Mouse (Mus musculus) brain, adult 2 months (tissue): ENCODE results near the gene Numbl.

ENCODE experiments used
- DNase-seq: peaks from one replicate; pipeline ENCODE4 v3.0.0; 2011; ENCODE audit warnings: low read depth, low spot score

The Numbl gene

DNA sequence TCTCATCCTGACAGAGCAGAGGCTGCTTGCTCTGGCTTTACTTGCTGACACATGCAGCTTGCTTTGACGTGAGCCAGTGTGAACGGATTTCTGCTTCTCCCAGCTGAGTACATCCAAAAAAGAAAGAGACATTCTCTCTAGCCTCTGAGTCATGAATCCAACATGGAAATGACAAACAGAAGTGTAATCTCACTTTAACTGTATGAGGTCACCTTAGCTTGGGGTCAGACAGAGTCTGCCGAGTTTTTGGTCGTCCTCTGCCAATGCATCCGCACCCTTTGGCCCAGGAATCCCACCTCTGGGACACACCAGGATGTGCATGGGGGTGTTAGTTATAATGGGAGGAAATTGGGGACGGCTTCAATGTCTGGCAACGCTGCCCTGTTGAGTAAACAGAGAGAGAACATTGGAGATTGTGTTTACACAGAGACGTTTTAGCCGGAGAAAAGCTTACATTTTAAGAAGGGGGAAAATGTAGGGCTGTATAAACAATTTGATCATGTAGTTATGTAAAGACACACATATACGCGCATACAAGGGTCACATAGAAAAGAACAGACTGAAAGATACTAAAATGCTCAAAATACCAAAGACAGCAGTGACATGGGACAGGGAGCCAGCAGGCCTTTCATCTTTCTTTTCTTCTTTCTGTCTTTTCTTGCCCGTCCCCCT lies 33.7 kb downstream of the Numbl start:
- peak; percentile 79 for DNase-seq

DNA sequence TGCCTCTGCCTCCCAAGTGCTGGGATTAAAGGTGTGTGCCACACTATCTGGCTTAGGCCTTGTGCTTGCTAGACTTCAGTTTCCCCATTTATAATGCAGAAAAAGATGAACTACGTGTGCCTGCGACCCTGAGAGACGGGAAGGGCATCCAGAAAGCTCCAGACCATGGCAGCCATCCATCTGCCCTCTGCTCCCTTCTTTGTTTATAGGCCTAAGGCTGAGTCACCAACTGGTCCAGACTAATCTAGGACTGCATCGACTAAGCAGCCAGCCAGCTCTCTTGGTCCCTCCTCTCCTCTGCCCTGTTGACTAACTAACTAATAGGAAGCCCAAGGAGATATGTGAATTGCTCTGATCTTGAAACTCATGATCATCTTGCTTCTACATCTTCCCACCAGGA lies 37.7 kb downstream of the Numbl start:
- no peak for DNase-seq

DNA sequence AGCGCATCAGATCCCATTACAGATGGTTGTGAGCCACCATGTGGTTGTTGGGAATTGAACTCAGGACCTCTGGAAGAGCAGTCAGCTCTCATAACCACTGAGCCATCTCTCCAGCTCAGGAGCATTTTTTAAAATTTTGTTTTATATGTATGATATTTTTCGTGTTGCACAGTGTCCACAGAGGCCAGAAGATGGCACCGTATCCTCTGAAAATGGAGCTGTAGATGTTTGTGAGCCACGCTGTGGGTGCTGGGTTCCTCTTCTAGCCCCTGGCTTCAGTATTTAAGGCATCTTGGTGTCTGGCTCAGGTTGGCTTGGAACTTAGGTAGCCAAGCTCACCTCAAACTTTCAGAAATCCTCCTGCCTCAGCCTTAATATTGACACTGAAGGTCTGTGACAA lies 38.3 kb downstream of the Numbl start:
- no peak for DNase-seq

DNA sequence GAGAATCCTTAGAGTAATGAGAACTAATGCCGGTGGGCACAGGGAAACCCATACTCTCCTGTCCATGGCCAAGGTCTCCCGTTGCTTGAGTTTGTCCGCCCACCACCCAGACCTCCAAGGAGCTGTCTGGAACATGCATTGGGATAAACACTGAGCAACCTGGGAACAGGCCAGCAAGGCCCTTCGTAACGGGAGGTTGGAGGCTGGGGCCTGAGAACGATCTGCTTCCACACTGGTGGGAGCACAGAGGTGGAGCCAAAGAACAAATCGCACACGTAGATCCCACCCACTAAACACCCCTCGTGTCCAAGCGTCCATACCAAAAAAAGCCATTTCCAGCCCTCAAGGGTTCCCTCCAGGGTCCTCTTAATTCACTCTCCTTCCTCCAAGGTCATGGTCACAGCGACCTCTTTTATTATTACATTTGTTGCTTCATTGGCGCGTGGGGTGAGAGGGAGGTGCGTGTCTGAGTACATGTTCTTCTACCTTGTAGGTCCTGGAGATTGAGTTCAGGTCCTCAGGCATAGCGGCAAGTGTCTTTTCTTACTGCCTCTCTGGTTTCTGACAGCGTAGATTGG lies 39.9 kb downstream of the Numbl start:
- no peak for DNase-seq

DNA sequence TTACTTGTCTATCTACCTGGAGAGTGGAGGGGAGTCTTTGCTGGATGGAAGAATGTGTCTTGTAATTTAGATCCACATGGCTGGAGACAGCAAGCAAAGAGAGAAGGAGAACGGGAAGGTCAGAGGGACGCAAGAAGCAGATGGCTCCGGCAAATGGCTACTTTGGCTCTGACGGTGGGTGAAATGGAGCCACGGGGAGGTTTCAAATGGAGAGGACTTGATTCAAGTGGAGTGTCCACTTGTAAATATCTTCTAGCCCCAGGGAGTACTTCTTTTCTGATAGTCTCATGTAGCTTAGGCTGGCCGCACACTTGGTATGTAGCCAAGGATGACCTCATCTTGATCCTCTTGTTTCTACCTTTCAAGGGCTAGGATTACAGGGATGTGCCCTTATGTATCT lies 40.6 kb downstream of the Numbl start:
- DNase-seq = peak; percentile 57

DNA sequence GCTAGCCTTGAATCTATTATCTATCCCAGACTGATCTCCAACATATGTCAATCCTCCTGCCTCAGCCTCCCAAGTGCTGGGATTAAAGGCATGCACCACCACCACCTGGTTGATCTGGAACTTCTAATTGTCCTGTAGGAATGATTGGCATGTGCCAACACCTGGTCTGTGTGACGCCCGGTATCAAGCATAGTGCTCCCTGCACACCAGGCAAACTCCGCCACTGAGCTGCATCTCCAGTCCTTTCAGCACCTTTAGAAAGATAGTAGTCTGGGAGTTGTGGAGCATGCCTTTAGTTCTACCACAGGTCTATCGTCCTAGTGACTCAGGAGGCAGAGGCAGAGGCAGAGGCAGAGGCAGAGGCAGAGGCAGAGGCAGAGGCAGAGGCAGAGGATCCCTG lies 42.1 kb downstream of the Numbl start:
- DNase-seq = no peak

DNA sequence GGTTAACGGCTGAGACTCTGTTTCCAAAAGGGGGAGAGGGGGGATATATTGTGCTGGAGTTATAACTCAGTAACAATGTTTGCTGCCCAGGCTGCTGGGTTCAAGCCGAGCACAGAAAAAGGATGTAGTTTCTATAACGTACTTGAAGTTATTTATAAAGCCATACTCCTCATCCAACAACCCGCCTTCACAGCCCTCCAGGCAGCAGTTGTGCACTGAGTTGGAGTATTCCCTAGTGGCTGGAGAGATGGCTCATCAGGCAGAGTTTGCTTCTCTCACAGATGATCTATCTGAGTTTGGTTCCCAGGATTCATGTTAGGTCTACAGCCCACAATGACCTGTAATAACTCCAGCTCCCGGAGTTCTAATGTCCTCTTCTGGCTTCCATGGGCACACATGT lies 42.6 kb downstream of the Numbl start:
- peak; percentile 65 for DNase-seq

DNA sequence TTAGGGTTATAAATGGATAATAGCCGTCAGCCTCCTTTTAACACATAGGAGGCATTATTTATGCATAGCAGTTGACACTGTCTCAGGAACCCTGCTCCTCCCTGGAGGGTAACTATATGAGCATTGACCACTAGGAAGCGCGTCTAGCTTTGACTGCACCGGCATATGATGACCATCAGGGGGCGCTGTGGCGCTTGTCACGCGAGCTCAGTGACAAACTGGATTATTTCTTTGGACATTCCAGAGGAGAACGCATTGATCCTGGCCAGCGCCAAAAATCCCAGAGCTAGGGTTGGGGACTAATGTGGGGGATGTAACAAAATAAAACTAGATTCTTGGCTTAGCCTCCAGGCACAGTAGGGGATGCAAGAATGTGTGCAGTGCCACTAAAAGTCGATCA lies 43.9 kb downstream of the Numbl start:
- DNase-seq = peak; percentile 80

DNA sequence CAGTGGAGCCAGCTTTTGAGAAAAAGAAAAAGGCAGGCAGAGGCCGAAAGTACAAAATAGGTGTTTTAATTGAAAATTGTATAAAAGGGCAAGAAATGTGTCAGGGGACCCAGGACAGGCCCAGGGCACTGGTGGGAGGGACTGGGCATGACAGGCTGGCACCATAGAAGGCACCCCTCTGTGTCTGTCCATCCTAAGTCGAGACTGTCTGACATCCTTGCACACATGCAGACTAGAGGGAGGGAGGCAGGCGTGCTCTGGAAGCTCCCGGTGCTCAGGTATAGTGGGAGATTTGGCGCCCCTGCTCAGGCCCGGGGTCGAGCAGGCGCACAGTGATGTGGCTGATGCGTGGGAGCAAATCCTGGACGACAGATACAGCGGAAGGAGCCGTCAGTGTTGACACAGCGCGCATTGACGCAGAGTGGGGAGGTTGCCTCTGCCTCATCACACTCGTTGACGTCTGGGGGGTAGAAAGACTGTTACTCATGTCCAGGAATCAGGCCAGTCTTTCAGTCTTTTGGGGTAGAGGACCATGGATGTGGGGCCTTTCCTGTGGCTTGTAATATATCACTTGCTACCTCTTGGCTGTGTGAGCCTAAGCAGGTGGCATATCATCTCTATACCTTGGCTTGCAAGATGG lies 47.0 kb downstream of the Numbl start:
- DNase-seq = no peak

DNA sequence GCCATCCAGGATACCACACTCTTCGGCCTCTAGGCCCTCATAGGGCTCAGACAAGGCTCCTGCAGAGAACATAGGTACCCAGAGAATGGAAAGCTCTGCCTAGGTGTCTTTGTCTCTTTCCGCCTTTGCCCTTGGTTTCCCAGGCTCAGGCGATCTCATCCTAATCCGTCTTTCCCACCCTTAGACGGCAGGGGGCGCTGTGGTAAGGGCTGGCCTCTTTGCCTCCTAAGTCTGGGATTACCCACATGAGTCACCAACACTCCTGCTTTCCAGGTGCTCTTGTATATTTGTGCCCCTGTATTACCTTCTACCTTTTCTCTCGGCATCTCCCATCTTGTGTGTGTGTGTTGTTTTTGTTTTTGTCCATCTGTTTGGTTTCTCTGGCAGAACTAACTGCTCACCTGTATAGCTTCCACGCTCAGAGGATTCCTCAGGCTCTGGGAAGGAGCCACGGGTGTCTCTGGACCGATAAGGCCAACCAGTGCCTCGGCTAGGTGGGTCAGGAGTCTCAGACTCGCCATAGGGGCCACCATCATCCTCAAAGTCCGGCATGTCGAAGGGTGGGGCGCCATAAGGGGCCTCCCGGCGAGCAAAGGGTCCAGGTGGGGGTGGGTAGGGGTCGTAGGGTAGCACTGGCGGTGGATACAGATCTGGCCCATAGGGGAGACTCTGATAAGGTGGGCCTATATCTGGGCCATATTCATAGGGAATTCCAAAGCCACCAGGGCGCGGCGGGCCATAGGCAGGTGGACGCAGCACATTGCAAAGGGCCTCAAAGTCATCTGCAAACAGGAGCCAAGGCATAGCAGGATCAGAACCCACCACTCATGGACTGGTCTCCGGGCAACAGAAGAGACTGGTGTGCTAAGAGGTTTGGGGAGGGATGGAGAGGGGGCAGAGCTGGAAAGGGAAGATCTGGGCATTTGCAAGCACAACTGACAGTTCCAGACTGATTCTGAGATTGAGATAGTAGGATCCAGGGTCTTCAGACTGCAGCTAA lies 48.2 kb downstream of the Numbl start:
- DNase-seq = peak; percentile 55

DNA sequence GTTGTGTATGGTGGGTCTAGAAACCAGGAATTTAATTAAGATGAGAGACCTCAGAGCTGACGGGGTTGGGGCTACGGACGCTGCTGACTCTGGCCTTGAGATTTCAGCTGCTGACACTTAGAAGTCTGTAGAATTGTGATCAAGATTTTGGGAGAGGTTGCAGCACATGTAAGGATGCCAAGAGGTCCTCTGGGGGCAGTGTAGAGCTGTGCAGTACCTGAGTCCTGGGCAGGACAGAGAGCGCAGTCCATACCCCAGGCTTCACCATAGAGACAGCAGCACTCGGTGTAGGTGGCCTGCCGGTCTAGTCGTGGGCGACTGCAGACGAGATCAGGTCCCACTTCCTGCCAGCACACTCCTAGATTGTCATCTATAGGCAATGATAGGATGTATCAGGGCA lies 49.3 kb downstream of the Numbl start:
- DNase-seq = peak; percentile 38

DNA sequence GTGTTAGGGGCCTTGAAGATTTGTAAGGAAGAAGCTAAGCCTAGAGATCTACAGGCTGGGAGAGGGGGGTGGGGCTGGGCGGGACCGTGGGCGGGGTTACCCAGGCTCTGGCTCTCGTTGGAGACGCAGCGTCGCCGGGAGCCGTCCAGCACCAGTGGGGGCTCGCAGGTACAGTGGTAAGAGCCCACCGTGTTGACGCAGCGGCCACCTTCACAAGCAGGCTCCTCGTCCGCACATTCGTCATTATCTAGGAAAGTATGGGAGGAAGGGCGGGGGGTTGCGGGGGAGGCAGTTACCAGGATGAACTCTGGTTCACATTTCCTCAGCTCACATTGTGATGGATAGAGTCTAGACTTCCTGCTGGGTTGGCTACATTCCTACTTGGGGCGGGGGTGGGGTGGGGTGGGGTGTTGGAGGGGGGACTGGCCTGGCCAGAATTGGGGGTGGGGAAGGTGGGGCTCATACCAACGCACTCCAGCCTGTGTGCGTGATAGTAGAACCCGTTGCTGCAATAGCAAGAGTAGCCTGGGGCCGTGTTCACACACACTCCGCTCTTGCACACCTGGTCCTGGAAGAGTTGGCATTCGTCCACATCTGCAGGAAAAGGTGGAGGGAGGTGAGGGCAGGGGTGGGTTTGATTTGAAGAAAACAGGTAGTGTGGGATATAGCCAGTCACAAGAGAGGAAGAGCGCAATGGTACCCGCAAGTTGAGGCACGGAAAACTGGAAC lies 50.8 kb downstream of the Numbl start:
- DNase-seq = no peak

DNA sequence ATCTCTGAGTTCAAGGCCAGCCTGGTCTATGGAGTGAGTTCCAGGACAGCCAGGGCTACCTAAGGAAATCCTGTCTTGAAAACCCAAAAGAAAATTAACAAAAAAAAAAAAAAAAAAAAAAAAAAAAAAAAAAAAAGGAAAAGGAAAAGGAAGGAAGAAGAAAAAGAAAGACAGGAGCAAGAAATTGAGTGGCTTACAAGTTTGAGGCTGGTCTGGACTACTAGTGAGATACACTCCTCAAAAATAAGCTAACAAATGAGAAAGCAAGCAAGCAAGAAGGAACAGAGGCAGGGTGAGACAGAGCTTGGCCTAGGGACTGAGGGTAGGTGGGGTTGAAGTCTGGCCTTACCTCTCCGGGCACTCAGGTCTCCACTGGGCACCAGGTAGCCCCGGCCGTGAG lies 51.6 kb downstream of the Numbl start:
- no peak for DNase-seq

DNA sequence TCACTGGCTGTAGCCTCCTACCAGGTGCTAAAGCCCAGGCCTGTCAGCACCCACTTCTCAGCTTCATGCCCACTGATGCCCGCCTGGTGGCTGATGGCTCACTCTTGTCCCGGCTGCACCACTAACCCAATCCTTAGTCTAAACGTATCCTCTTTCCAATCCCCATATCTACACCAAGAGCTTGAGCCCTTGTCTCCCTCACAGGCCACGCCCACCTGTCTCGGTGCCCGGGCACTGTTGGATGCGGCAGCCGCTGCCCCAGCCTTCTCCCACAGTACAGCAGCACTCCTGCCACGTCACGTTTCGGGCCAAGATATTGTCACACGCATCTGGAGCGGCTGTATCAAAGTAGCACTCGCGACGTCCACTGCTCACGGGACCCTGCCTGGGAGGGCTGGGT lies 52.1 kb downstream of the Numbl start:
- no peak for DNase-seq

DNA sequence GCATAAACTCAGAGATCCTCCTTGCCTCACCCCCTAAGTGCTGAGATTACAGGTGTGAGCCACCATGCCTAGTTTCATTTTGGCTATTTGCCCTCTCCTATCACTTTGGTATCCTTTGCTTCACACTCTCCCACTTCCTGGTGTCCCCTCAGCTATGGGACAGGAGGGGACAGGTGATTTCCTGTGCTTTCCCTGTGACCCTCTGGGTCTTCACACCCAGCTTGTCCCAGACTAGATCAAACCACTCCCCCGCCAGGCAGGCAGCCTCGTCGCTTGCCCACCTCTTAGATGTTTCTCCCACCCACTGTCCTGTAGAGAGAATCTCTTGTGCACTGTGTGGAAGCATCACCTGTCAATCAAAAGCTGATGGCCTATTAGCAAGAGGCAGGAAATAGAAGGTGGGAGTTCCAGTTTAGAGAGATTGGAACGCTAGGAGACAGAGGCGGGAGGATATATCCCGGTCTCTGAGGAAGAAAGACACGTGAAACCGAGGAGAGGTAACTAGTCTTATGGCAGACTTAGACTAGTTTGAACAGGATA lies 52.8 kb downstream of the Numbl start:
- DNase-seq = no peak

DNA sequence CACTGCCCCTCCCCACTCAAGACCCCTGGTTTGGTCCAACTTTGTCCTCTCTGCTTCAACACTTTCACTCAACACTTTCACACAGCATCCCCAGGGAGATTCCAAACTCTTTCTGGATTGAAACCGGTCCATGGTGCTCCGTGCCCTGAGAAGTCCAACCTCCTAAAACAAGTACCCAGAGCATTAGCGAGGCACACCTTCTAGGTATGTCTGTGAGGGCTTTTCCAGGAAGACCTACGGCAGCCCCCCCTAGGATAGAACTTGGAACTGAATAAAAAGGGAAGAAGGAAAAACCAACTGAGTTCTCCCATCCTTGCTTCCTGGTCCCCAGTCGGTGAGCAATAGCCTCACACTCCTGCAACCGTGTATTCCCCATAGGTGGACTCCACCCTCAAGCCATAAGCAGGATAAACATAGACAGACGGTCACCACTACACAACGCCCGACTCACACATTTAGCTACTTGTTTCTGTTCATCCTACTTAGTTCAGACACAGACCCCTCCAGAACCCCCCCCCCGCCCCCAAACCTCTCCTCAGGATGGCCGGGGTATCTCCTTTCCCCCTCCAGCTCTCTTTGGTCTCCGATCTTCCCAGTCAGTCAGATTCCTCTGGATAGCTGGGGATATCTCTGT lies 53.5 kb downstream of the Numbl start:
- DNase-seq = no peak

DNA sequence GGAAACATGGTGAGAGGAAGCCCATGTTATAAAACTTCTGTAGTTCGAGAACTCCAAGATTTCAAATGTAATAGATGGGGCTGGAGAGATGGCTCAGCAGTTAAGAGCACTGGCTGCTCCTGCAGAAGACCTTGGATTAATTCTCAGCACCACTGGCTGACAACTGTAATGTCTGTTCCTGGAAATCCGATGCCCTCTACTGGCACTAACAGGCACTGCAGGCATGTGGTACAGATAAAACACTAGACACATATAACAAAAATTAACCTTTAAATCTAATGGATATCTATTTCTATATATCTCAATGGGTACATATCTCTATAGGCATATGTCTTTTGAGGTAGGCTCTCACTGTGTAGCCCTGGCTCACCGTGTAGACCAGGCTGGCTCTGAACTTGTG lies 56.2 kb downstream of the Numbl start:
- no peak for DNase-seq

DNA sequence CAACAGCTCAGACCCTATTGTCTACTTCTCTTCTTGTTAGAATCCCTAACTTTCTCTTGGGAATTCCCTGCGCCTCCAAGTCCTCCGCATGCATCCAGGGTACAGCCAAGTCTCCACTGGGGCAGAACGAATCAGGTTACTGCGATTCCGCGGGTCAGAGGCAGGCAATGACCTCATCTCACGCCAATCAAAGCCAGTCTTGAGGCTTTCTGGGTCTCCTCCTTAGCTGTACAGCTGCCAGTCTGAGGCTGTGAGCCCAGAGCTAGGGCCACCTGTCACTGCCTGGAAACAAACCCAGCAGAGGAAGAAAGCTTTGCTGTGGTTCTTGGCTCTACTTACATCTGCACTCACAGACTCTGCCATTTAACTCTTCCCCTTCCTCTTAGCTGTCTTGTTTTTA lies 57.7 kb downstream of the Numbl start:
- DNase-seq = peak; percentile 57

DNA sequence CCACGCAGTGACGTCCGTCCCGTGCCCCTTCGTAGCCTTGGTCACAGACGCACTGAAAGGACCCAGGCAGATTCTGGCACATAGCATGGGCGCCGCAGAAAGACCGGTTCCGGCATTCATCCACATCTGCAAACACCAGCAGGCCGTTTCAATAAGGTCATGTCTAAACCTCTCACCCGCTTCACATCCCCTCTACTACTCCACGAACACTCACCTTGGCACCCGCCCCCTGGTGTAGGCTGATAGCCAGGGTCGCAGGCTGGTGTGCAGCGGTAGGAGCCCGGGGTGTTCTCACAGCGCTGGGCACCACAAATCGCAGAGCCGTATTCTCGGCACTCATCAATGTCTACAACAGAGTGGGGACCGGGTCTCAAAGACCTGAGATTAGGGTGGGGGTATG lies 61.2 kb downstream of the Numbl start:
- DNase-seq = no peak

DNA sequence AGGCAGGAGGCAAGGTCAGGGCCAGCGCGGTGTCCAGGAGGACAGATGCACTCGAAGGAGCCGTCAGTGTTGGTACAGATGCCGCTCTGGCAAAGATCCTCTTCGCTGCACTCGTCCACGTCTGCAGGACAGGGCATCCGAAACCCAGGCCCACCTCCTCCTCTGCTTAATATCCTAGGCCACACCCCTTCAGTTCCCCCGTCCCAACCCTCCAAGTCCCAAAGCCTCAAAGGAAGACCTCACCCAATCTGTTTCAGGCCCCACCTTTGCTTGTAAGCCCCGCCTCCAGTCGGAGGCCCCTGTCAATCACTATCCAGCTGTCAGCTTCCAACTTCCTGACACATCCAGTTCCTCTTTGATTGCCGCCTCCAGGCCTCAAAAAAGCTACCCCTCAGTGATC lies 64.1 kb downstream of the Numbl start:
- DNase-seq = no peak

DNA sequence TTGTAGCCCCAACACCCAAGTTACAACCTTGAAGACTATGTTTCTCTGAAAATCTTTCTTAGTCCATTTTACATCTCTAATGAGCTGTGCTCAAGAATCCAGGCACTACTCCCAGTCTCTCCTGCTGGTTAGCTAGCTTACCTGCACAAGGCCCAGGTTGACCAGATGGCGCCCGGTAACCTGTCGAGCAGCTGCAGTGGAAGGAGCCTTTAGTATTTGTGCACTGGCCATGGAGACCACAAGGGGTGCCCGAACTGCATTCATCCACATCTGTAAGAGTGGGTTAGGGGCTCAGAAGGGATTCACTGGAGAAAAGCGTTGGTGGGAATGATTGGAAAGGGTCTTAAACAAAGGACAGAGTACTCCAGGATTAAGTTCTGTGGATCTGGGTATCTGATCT lies 64.8 kb downstream of the Numbl start:
- DNase-seq = no peak
